Mouse (Mus musculus) cerebellum, adult 2 months (tissue): ENCODE data around the gene Ttc17.

ENCODE experiments used
- CTCF ChIP-seq: fragments of 200-500 bp; IDR thresholded peaks from 2 replicates; pipeline ENCODE4 v1.5.1; 2011; ENCODE audit warnings: low read depth, mild to moderate bottlenecking, control low read depth, low read length, moderate library complexity, borderline replicate concordance; ENCODE audit not compliant: insufficient read depth
- POLR2A ChIP-seq: fragments of 200-500 bp; IDR thresholded peaks from 2 replicates; pipeline ENCODE4 v1.6.1; 2011; ENCODE audit warnings: low read length, control low read depth, borderline replicate concordance; ENCODE audit not compliant: insufficient read depth

DNA sequence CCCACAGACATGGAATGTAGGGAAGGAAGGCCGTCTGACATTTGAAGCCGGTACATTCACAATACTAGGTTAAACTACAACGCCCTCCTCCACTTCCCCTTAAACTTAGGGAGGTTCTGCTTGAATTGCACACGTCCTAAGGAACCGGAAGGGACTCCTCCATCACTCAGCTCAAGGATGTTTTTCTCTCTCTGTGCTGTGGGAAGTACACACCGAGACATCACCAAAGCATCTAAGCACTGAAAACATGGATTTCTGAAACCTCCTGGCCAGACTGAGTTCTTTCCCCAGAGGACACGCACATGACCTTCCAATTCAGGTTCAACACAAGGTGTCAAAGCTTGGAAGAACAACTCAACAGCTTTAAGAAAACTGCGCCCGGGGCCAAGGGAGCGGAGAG lies 30.5 kb upstream of the Ttc17 start:
- TF ChIP-seq CTCF (no peak), POLR2A (no peak)
